ENCODE assay signal across 16 mouse cellular contexts in the genomic region with DNA sequence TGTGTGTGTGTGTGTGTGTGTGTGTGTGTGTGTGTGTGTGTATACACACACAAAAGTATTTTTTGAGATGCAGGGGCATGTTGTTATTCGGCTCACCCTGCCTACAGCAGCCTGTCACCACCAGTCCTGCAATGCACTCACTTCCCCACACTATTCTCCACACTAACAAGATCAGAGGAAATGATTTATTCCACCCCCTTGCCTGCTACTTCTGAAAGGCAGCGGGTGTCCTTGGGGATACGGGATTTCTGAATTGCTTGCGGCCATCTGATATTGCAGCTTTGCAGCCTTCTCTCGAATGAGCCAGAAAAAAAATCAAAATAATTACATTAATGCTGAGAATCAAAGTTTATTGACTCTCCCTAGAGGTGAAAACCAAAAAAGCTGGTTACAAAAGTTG.
A peak's percentile ranks its signal among the peaks of the same experiment; 100 is the strongest.
DNase-seq lines count a peak whose midpoint lies in the region; ATAC-seq and TF ChIP-seq lines count a peak whose summit lies in the region.
"Had no signal": no experiment of that assay in that cellular context is flagged by ENCODE, and none has a peak within 500 bp of the region (broad histone marks: within the 10 kb centered on the region; RNA-seq: fewer than 3 reads in every experiment).

No protein-coding gene starts in this region.

- ATAC-seq in forebrain, embryonic 16.5 days, result peak; percentile 69
- peak; percentile 93 for ATAC-seq in midbrain, embryonic 13.5 days
- ATAC-seq in intestine, postnatal 0 days, result no peak
- ATAC-seq: CD4-positive, CD25-positive, alpha-beta regulatory T cell, adult 4 months; liver, postnatal 0 days had no signal

- H3K4me3 ChIP-seq in kidney, adult 2 months (ENCODE audit: insufficient read depth, low read depth, low read length), result no peak overlapping the region
- H3K4me3 ChIP-seq in forebrain, embryonic 16.5 days (replicated peaks; ENCODE audit: low read length), result no peak overlapping the region
- no peak overlapping the region for H3K4me3 ChIP-seq in midbrain, embryonic 13.5 days (replicated peaks)
- H3K4me3 ChIP-seq in intestine, postnatal 0 days (ENCODE audit: low read depth, low read length), result no peak overlapping the region

- 52% methylated on average over 5 of the region's 5 CpGs for WGBS in kidney, adult 2 months
- WGBS in forebrain, embryonic 16.5 days, result 37% methylated on average over 5 of the region's 5 CpGs
- 28% methylated on average over 5 of the region's 5 CpGs for WGBS in midbrain, embryonic 13.5 days
- 74% methylated on average over 5 of the region's 5 CpGs for WGBS in intestine, postnatal 0 days

- no peak overlapping the region for H3K4me2 ChIP-seq in forebrain, embryonic 16.5 days (ENCODE audit: low read length)
- 0 out of 2 replicates have a peak overlapping the region, but pooled peaks have one; percentile 0 for H3K4me2 ChIP-seq in midbrain, embryonic 13.5 days (replicated peaks)
- no peak overlapping the region for H3K4me2 ChIP-seq in intestine, postnatal 0 days (replicated peaks; ENCODE audit: low read depth)

- no peaks in the 10 kb centered on the region for H3K4me1 ChIP-seq in kidney, adult 2 months (ENCODE audit: control insufficient read depth, insufficient read depth, low read length)
- peaks cover 8% of the 10 kb centered on the region for H3K4me1 ChIP-seq in forebrain, embryonic 16.5 days (replicated peaks; ENCODE audit: control insufficient read depth, insufficient read depth, low read length)
- peaks cover 23% of the 10 kb centered on the region for H3K4me1 ChIP-seq in midbrain, embryonic 13.5 days (replicated peaks)
- no peaks in the 10 kb centered on the region for H3K4me1 ChIP-seq in intestine, postnatal 0 days (replicated peaks; ENCODE audit: control insufficient read depth, insufficient read depth, low read length)

- TF ChIP-seq CTCF in kidney, adult 2 months (conservative IDR thresholded peaks at IDR 0.05; ENCODE audit: insufficient read depth, insufficient read length, low read depth, low read length), result no peak
- no peak for TF ChIP-seq CTCF in brain, embryonic 14.5 days (IDR thresholded peaks at IDR 0.05; ENCODE audit: borderline replicate concordance, extremely low read depth, insufficient read depth, insufficient read length)
- TF ChIP-seq CTCF in intestine, postnatal 0 days (IDR thresholded peaks at IDR 0.05; ENCODE audit: low read depth), result no peak

- no peaks in the 10 kb centered on the region for H3K27me3 ChIP-seq in kidney, adult 2 months (replicated peaks; ENCODE audit: control insufficient read depth, insufficient read depth, low read length)
- no peaks in the 10 kb centered on the region for H3K27me3 ChIP-seq in forebrain, embryonic 16.5 days (replicated peaks; ENCODE audit: control insufficient read depth, insufficient read depth, low read length)
- H3K27me3 ChIP-seq in midbrain, embryonic 13.5 days, result no peaks in the 10 kb centered on the region
- no peaks in the 10 kb centered on the region for H3K27me3 ChIP-seq in intestine, postnatal 0 days (replicated peaks; ENCODE audit: control insufficient read depth, insufficient read depth, low read length)

- no peaks in the 10 kb centered on the region for H3K9me3 ChIP-seq in forebrain, embryonic 16.5 days (ENCODE audit: control insufficient read depth, low read length)
- no peaks in the 10 kb centered on the region for H3K9me3 ChIP-seq in midbrain, embryonic 13.5 days
- no peaks in the 10 kb centered on the region for H3K9me3 ChIP-seq in intestine, postnatal 0 days (ENCODE audit: control insufficient read depth)
- H3K9me3 ChIP-seq: G1E had no signal

- no peak overlapping the region for H3K9ac ChIP-seq in forebrain, embryonic 16.5 days (replicated peaks; ENCODE audit: low read depth, low read length)
- no peak overlapping the region for H3K9ac ChIP-seq in midbrain, embryonic 13.5 days (replicated peaks)
- no peak overlapping the region for H3K9ac ChIP-seq in intestine, postnatal 0 days (ENCODE audit: low read depth, low read length)
- H3K9ac ChIP-seq: liver, postnatal 0 days had no signal

- intact Hi-C loops in heart, postnatal 10 days (cut with DNase I), result no loop called here

- no peak for TF ChIP-seq POLR2A in kidney, adult 2 months (IDR thresholded peaks at IDR 0.05; ENCODE audit: low read depth, low read length)
- TF ChIP-seq POLR2A in brain, embryonic 14.5 days (IDR thresholded peaks at IDR 0.05; ENCODE audit: borderline replicate concordance, extremely low read depth, insufficient read depth, insufficient read length, poor library complexity, severe bottlenecking), result no peak

- no peak overlapping the region for H3K27ac ChIP-seq in kidney, adult 2 months (ENCODE audit: insufficient read depth, low read depth, low read length)
- H3K27ac ChIP-seq in forebrain, embryonic 16.5 days (ENCODE audit: low read length), result no peak overlapping the region
- peak overlapping the region; percentile 73 for H3K27ac ChIP-seq in midbrain, embryonic 13.5 days
- H3K27ac ChIP-seq in intestine, postnatal 0 days (ENCODE audit: low read depth, low read length), result no peak overlapping the region

- peak; percentile 3 for DNase-seq in kidney, adult 2 months
- no peak for DNase-seq in kidney, postnatal 25 days
- peak; percentile 86 for DNase-seq in brain, embryonic 14.5 days (ENCODE audit: low read depth)
- no peak for DNase-seq in heart, postnatal 10 days
- DNase-seq: cerebellum, adult 11 months; gastrocnemius, postnatal 14 days; liver; liver, postnatal 0 days; lung, postnatal 14 days; right cerebral cortex, postnatal 14 days; thymus, postnatal 36 days had no signal

- H3K36me3 ChIP-seq in kidney, adult 2 months (ENCODE audit: control insufficient read depth, insufficient read depth, low read length), result no peaks in the 10 kb centered on the region
- no peaks in the 10 kb centered on the region for H3K36me3 ChIP-seq in forebrain, embryonic 16.5 days (ENCODE audit: control insufficient read depth, insufficient read depth)
- no peaks in the 10 kb centered on the region for H3K36me3 ChIP-seq in midbrain, embryonic 13.5 days
- no peaks in the 10 kb centered on the region for H3K36me3 ChIP-seq in intestine, postnatal 0 days (ENCODE audit: control insufficient read depth, insufficient read depth)
- H3K36me3 ChIP-seq: G1E had no signal

Comparison
In these comparisons a context has a peak if more than half of its experiments do, and no peak if none do; other contexts are left out.
1. DNase-seq: peak in kidney, adult 2 months (single experiment) and brain, embryonic 14.5 days (single experiment); none in kidney, postnatal 25 days (0 of 2) and heart, postnatal 10 days (0 of 2).